Mouse (Mus musculus) embryonic fibroblast, embryonic 13.5 days (primary cell): ENCODE measurements at regions not wholly inside any gene's neighbourhood (a gene's known extent, or its start where the extent isn't known, plus 50 kb on each side); places are given as distances from the start of the nearest gene placed in this dataset.

Experiments
- CTCF ChIP-seq: IDR thresholded peaks from 2 replicates; pipeline ENCODE4 v1.5.1; 2011; ENCODE audit warnings: mild to moderate bottlenecking, control low read depth, low read length, moderate library complexity, borderline replicate concordance; ENCODE audit not compliant: insufficient read depth
- POLR2A ChIP-seq: IDR thresholded peaks from 2 replicates; pipeline ENCODE4 v1.6.1; 2011; ENCODE audit warnings: low read depth, mild to moderate bottlenecking, control low read depth, low read length, moderate library complexity

DNA sequence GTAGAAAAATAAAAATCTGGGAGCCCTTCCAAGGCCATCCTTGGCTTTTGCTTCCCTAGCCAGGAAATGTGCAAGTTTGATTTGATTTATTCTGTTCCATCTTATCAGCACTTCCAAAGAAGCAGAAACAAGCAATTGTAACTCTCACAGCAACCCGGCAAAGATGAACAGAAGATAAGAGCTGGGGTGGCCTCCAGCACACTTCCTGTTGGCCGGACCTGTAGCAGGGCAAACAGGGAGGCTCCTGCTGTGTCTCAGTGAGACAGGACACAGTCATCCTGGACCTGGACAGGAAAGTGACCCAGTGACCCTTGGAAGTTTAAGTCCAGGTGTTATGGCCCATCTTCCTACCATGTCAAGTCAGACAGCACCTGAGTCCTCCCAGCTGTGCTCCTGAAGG is 58.6 kb upstream of the Cldn5 start:
- TF ChIP-seq CTCF (no peak), POLR2A (no peak)
